Mouse (Mus musculus) T-helper 17 cell (primary cell): ENCODE data around the gene Rnf40.

Experiments used
- in situ Hi-C, 2 experiments: fragments of 300-600 bp; cut with MboI, MseI; formaldehyde crosslinking; loops; 1 replicate in 1 of 2; 2 replicates in 1 of 2; pipeline ENCODE4 v1.15.1; 2025; ENCODE audit warnings: high pct_unique_total_duplicates in 2 of 2

The Rnf40 gene

GRCm38 (mm10) chr7:127648516-127649201, 60.1 kb downstream of the Rnf40 start:
- in situ Hi-C loops = no loop called here

GRCm38 (mm10) chr7:127649206-127649605, 60.6 kb downstream of the Rnf40 start:
- in situ Hi-C loops = no loop called here

- in situ Hi-C loops = loop anchor here in 1 of 2 experiments (5.0 kb wide), 1 partner anchor 39 kb away; no protein-coding TSS in a partner anchor
Measured at GRCm38 (mm10) chr7:127651624-127652023, 63.1 kb downstream of the Rnf40 start.

GRCm38 (mm10) chr7:127652050-127652449, 63.5 kb downstream of the Rnf40 start:
- in situ Hi-C loops = loop anchor here in 1 of 2 experiments (5.0 kb wide), 1 partner anchor 40 kb away; no protein-coding TSS in a partner anchor

- in situ Hi-C loops = loop anchor here in 1 of 2 experiments (5.0 kb wide), 1 partner anchor 42 kb away; no protein-coding TSS in a partner anchor
Measured at GRCm38 (mm10) chr7:127654318-127654717, 65.8 kb downstream of the Rnf40 start.
